Mouse (Mus musculus) midbrain, embryonic 11.5 days (tissue): ENCODE measurements around the gene Tm9sf4. TPM values are rescaled to one million over a fixed set of nuclear protein-coding genes. Genes with fewer than 3 reads are reported as not detected.

Experiments
- ATAC-seq: fragments of 200-750 bp; cut with Nextera tagmentation; 2 replicates; pipeline ENCODE4 v1.8.0; 2017; ENCODE audit warnings: moderate TSS enrichment, moderate library complexity; ENCODE audit not compliant: low FRiP score
- DNase-seq: peaks from one replicate; pipeline ENCODE4 v3.0.0; 2015; ENCODE audit warnings: low spot score; ENCODE audit errors: missing footprints
- H3K27ac ChIP-seq: fragments of 300-500 bp; sonication (generic); 2 replicates; pipeline ENCODE4 v1.5.1; 2014; ENCODE audit warnings: low read depth, low read length
- H3K27me3 ChIP-seq: fragments of 300-500 bp; sonication (generic); 2 replicates; pipeline ENCODE4 v1.6.1; 2014; ENCODE audit warnings: mild to moderate bottlenecking, low read length, moderate library complexity, mixed read lengths; ENCODE audit not compliant: control insufficient read depth, insufficient read depth
- H3K36me3 ChIP-seq: fragments of 300-500 bp; sonication (generic); 2 replicates; pipeline ENCODE4 v1.6.1; 2014; ENCODE audit warnings: mild to moderate bottlenecking, low read length, moderate library complexity, mixed read lengths; ENCODE audit not compliant: control insufficient read depth, insufficient read depth
- H3K4me1 ChIP-seq: fragments of 300-500 bp; sonication (generic); 2 replicates; pipeline ENCODE4 v1.6.1; 2014; ENCODE audit warnings: low read length; ENCODE audit not compliant: control insufficient read depth, insufficient read depth
- H3K4me2 ChIP-seq: fragments of 300-500 bp; sonication (generic); 2 replicates; pipeline ENCODE4 v1.6.1; 2014; ENCODE audit warnings: mild to moderate bottlenecking, moderate library complexity
- H3K4me3 ChIP-seq: fragments of 300-500 bp; sonication (generic); 2 replicates; pipeline ENCODE4 v1.5.1; 2014; ENCODE audit warnings: low read depth, low read length
- H3K9ac ChIP-seq: fragments of 300-500 bp; sonication (generic); 2 replicates; pipeline ENCODE4 v1.6.1; 2014; ENCODE audit warnings: low read length
- H3K9me3 ChIP-seq: fragments of 300-500 bp; sonication (generic); 2 replicates; pipeline ENCODE4 v1.6.1; 2016; ENCODE audit warnings: low read length; ENCODE audit not compliant: control insufficient read depth
- WGBS: fragments of 180-500 bp; shearing (Covaris S2); extraction: QIAGEN DNeasy Blood & Tissue Kit; methylation state at CpG from one replicate; pipeline ENCODE4 v1.1.7; 2014; 5-methylcytosine and 5-hydroxymethylcytosine counted together
- polyA plus RNA-seq: library from polyadenylated mRNA; unstranded; fragments of >200 nt; fragmentation: Nextera tagmentation; extraction: Ambion mirVana; gene quantifications from 2 replicates; pipeline ENCODE4 v1.2.1, GENCODE M21; 2014

The Tm9sf4 gene
- polyA plus RNA-seq, 1 experiment from 2014 or later = 85.9 TPM

DNA sequence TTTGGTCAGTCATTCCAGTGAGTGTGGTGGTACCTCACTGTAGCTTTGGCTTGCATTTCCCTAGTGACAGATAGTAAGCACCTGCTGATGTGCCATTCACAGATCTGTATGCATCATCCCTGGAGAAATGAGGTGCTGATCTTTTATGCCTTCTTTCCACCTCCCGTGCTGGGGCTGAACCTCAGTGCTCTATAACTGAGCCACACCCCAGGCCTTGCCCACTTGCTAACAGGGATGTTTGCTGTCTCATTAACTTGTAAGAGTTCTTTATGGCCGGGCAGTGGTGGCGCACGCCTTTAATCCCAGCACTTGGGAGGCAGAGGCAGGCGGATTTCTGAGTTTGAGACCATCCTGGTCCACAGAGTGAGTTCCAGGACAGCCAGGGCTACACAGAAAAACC is 10.9 kb downstream of the Tm9sf4 start:
- peaks cover 10% of the 10 kb centered on the region for H3K4me1 ChIP-seq
- WGBS = 89% methylated on average over 5 of the region's 5 CpGs
- H3K36me3 ChIP-seq = no peaks in the 10 kb centered on the region
- H3K27me3 ChIP-seq = no peaks in the 10 kb centered on the region
- no peak overlapping the region for H3K9ac ChIP-seq
- H3K4me3 ChIP-seq = no peak overlapping the region
- H3K4me2 ChIP-seq = no peak overlapping the region
- no peaks in the 10 kb centered on the region for H3K9me3 ChIP-seq
- no peak for ATAC-seq
- DNase-seq = no peak
- H3K27ac ChIP-seq = no peak overlapping the region

DNA sequence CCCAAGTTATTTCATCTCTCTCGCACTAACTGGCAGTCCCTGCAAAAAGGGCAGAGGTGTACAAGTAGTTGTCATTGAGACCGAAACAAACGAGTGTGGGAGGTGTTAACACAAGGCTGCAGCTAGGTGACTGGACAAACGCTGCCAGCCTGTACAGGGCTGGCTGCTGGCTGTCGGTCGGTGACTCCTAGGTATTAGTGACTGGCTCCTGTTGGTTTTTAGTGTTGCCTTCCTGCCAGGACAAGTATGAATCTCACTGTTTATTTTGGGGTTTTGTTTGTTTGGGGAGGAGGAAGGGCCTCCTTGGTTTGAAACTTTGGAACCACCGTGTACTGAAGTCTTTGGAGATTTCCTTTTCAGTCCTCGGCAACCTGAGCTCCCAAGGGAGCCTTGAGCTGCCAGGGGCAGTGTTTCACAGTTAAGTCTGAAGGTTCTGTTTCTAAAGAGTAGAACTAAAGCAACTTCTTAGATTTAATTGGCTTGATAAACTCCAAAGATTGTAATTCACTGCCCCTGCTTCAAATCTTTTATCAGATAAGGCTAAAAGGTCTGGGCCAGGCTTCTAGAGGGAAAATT is 15.0 kb downstream of the Tm9sf4 start:
- Histone ChIP-seq H3K4me2 (no peak overlapping the region), H3K9ac (no peak overlapping the region), H3K27me3 (no peaks in the 10 kb centered on the region), H3K9me3 (no peaks in the 10 kb centered on the region), H3K27ac (no peak overlapping the region), H3K4me3 (no peak overlapping the region), H3K4me1 (no peaks in the 10 kb centered on the region), H3K36me3 (no peaks in the 10 kb centered on the region)
- DNase-seq (no peak), ATAC-seq (no peak)
- 77% methylated on average over 8 of the region's 8 CpGs for WGBS

GRCm38 (mm10) chr2:153177188-153177587 is 16.1 kb downstream of the Tm9sf4 start:
- Histone ChIP-seq H3K27me3 (no peaks in the 10 kb centered on the region), H3K27ac (no peak overlapping the region), H3K9me3 (no peaks in the 10 kb centered on the region), H3K4me2 (no peak overlapping the region), H3K9ac (no peak overlapping the region), H3K4me3 (no peak overlapping the region), H3K36me3 (0 out of 2 replicates have a peak, but pooled peaks cover under 1% of the 10 kb centered on the region), H3K4me1 (no peaks in the 10 kb centered on the region)
- ATAC-seq (no peak), DNase-seq (no peak)
- WGBS = 92% methylated on average over 3 of the region's 3 CpGs

- ATAC-seq = no peak
- Histone ChIP-seq H3K36me3 (peaks cover 5% of the 10 kb centered on the region; the same call in 1 of the 2 replicates), H3K27me3 (no peaks in the 10 kb centered on the region), H3K4me2 (no peak overlapping the region), H3K9me3 (no peaks in the 10 kb centered on the region), H3K4me3 (no peak overlapping the region), H3K27ac (no peak overlapping the region), H3K4me1 (no peaks in the 10 kb centered on the region), H3K9ac (no peak overlapping the region)
- no peak for DNase-seq
- WGBS = 88% methylated on average over 10 of the region's 10 CpGs
Measured at GRCm38 (mm10) chr2:153179126-153179860, 18.2 kb downstream of the Tm9sf4 start.

- WGBS = 86% methylated on average over 3 of the region's 3 CpGs
- Histone ChIP-seq H3K9ac (no peak overlapping the region), H3K4me2 (no peak overlapping the region), H3K27ac (no peak overlapping the region), H3K4me1 (no peaks in the 10 kb centered on the region), H3K4me3 (no peak overlapping the region), H3K27me3 (no peaks in the 10 kb centered on the region), H3K36me3 (peaks cover 5% of the 10 kb centered on the region; the same call in 1 of the 2 replicates), H3K9me3 (no peaks in the 10 kb centered on the region)
- ATAC-seq (no peak), DNase-seq (no peak)
Measured at GRCm38 (mm10) chr2:153179961-153180360, 18.9 kb downstream of the Tm9sf4 start.

DNA sequence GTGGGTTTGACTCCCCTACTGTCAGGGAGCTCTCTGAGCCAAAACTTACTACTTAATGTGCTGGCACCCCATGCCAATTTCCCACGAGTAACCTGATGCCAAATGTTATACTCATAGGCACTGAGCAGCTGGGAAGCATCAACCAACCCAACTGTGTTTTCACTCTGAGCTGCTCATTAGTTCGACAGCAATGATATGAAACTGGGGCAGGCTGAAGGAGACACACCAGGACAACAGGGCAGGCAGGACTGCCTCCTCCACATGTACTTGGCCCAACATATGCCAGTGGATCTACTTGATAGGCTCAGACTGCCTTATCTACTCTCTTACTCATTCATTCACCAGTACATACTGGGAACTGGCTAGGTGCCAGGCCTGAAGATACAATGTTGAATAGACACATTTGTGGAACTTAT is 25.1 kb downstream of the Tm9sf4 start:
- H3K4me3 ChIP-seq = no peak overlapping the region
- ATAC-seq (no peak), DNase-seq (no peak)
- no peaks in the 10 kb centered on the region for H3K9me3 ChIP-seq
- H3K9ac ChIP-seq = no peak overlapping the region
- peaks cover 26% of the 10 kb centered on the region for H3K36me3 ChIP-seq
- 88% methylated on average over 2 of the region's 2 CpGs for WGBS
- no peaks in the 10 kb centered on the region for H3K27me3 ChIP-seq
- H3K27ac ChIP-seq = no peak overlapping the region
- H3K4me2 ChIP-seq = no peak overlapping the region
- H3K4me1 ChIP-seq = no peaks in the 10 kb centered on the region

DNA sequence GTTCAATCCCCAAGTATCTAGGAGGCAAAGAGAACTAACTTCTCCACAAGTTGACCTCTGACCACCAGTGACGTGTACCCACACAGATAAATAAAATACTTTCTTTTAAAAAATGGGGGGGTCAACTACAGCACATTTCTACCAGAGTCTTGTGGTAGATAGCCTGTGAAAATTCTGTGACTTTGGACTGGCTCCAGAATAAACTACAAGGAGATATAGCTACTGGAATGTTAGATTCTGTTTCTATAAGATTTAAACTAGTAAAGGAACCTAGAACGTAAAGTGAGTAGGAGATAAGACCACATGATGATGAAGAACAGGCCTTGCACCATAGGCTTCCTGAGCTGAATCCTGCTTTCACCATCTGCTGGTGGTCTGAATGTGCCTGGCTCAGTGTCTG is 26.7 kb downstream of the Tm9sf4 start:
- H3K9me3 ChIP-seq = no peaks in the 10 kb centered on the region
- no peak overlapping the region for H3K27ac ChIP-seq
- no peak overlapping the region for H3K4me2 ChIP-seq
- H3K4me3 ChIP-seq = no peak overlapping the region
- ATAC-seq = no peak
- H3K4me1 ChIP-seq = no peaks in the 10 kb centered on the region
- H3K27me3 ChIP-seq = no peaks in the 10 kb centered on the region
- WGBS = 94% methylated on average over 2 of the region's 2 CpGs
- no peak overlapping the region for H3K9ac ChIP-seq
- peaks cover 32% of the 10 kb centered on the region for H3K36me3 ChIP-seq
- no peak for DNase-seq

DNA sequence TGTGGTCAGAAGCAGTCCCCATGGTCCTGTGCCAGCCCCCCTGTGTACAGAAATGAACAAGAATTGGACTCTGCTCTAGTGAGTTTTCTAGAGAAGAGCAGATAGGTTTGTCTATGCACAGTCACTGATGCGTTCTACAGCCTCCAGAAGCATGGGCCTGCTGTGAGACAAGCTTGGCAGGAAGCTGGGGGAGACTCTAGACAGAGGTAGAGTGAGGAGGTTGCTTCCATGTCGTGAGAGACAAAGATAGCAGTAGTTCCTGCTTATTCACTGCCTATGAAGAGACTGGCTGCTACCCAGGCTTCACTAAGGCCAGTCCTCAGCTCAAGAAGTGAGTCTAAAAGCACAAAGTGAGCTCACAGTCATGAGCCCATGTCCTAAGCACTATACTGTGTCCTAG is 30.1 kb downstream of the Tm9sf4 start:
- Histone ChIP-seq H3K4me2 (no peak overlapping the region), H3K9me3 (no peaks in the 10 kb centered on the region), H3K4me3 (no peak overlapping the region), H3K4me1 (no peaks in the 10 kb centered on the region), H3K36me3 (peaks cover 41% of the 10 kb centered on the region), H3K27ac (no peak overlapping the region), H3K27me3 (no peaks in the 10 kb centered on the region), H3K9ac (no peak overlapping the region)
- WGBS = 87% methylated on average over 2 of the region's 2 CpGs
- no peak for DNase-seq
- ATAC-seq = no peak

- Histone ChIP-seq H3K9me3 (no peaks in the 10 kb centered on the region), H3K36me3 (peaks cover 33% of the 10 kb centered on the region), H3K4me2 (no peak overlapping the region), H3K27me3 (no peaks in the 10 kb centered on the region), H3K9ac (no peak overlapping the region), H3K27ac (no peak overlapping the region), H3K4me3 (no peak overlapping the region), H3K4me1 (no peaks in the 10 kb centered on the region)
- 94% methylated on average over 3 of the region's 3 CpGs for WGBS
- no peak for DNase-seq
- no peak for ATAC-seq
Measured at GRCm38 (mm10) chr2:153194255-153194654, 33.2 kb downstream of the Tm9sf4 start.
